Mouse (Mus musculus) midbrain, embryonic 14.5 days (tissue): ENCODE data around the gene Phospho1. TPM values are rescaled to one million over a fixed set of nuclear protein-coding genes. Genes with fewer than 3 reads are reported as not detected.

Source experiments
- ATAC-seq: fragments of 200-750 bp; cut with Nextera tagmentation; 2 replicates; pipeline ENCODE4 v1.8.0; 2017; ENCODE audit warnings: moderate number of reproducible peaks, moderate library complexity; ENCODE audit not compliant: low FRiP score, low TSS enrichment
- DNase-seq: peaks from one replicate; pipeline ENCODE4 v3.0.0-alpha.2; 2015
- H3K27ac ChIP-seq: fragments of 300-500 bp; sonication (generic); replicated peaks from 2 replicates; pipeline ENCODE4 v1.5.1; 2014; ENCODE audit warnings: mild to moderate bottlenecking, low read depth, low read length, moderate library complexity
- H3K27me3 ChIP-seq: fragments of 300-500 bp; sonication (generic); 2 replicates; pipeline ENCODE4 v1.6.1; 2014; ENCODE audit warnings: low read length, control low read depth, mixed read lengths; ENCODE audit not compliant: control insufficient read depth, insufficient read depth
- H3K36me3 ChIP-seq: fragments of 300-500 bp; sonication (generic); 2 replicates; pipeline ENCODE4 v1.6.1; 2014; ENCODE audit warnings: low read length, control low read depth; ENCODE audit not compliant: control insufficient read depth, insufficient read depth
- H3K4me1 ChIP-seq: fragments of 300-500 bp; sonication (generic); 2 replicates; pipeline ENCODE4 v1.6.1; 2014; ENCODE audit warnings: mild to moderate bottlenecking, antibody characterized with exemption, low read length, control low read depth; ENCODE audit not compliant: control insufficient read depth, insufficient read depth
- H3K4me2 ChIP-seq: fragments of 300-500 bp; sonication (generic); 2 replicates; pipeline ENCODE4 v1.6.1; 2014; ENCODE audit warnings: mild to moderate bottlenecking, low read length, moderate library complexity
- H3K4me3 ChIP-seq: fragments of 300-500 bp; sonication (generic); replicated peaks from 2 replicates; pipeline ENCODE4 v1.5.1; 2014; ENCODE audit warnings: low read depth, low read length
- H3K9ac ChIP-seq: fragments of 300-500 bp; sonication (generic); replicated peaks from 2 replicates; pipeline ENCODE4 v1.6.1; 2014; ENCODE audit warnings: mild to moderate bottlenecking, low read length, moderate library complexity
- H3K9me3 ChIP-seq: fragments of 300-500 bp; sonication (generic); 2 replicates; pipeline ENCODE4 v1.6.1; 2016; ENCODE audit warnings: low read length, control low read depth, mixed read lengths; ENCODE audit not compliant: control insufficient read depth
- WGBS: fragments of 180-500 bp; shearing (Covaris S2); extraction: QIAGEN DNeasy Blood & Tissue Kit; methylation state at CpG from one replicate; pipeline ENCODE4 v1.1.7; 2014; 5-methylcytosine and 5-hydroxymethylcytosine counted together
- polyA plus RNA-seq: library from polyadenylated mRNA; unstranded; fragments of >200 nt; fragmentation: Nextera tagmentation; extraction: Ambion mirVana; gene quantifications from 2 replicates; pipeline ENCODE4 v1.2.1, GENCODE M21; 2014

Phospho1 gene
- polyA plus RNA-seq, 1 experiment from 2014 or later, result 0.33 TPM

- WGBS, result 76% methylated on average over 11 of the region's 11 CpGs
- ATAC-seq (no peak), DNase-seq (no peak)
- Histone ChIP-seq H3K4me3 (no peak overlapping the region), H3K9ac (no peak overlapping the region), H3K4me2 (no peak overlapping the region), H3K27ac (no peak overlapping the region), H3K27me3 (peaks cover 84% of the 10 kb centered on the region), H3K36me3 (no peaks in the 10 kb centered on the region), H3K9me3 (no peaks in the 10 kb centered on the region), H3K4me1 (peaks cover 9% of the 10 kb centered on the region)
Measured at GRCm38 (mm10) chr11:95828181-95828964, 4.1 kb downstream of the Phospho1 start.

- Histone ChIP-seq H3K27me3 (peaks cover 90% of the 10 kb centered on the region), H3K4me2 (no peak overlapping the region), H3K36me3 (no peaks in the 10 kb centered on the region), H3K4me1 (peaks cover 9% of the 10 kb centered on the region), H3K4me3 (no peak overlapping the region), H3K27ac (no peak overlapping the region), H3K9ac (no peak overlapping the region), H3K9me3 (no peaks in the 10 kb centered on the region)
- no peak for ATAC-seq
- 30% methylated on average over 4 of the region's 4 CpGs for WGBS
- no peak for DNase-seq
Measured at GRCm38 (mm10) chr11:95829526-95830050, 5.3 kb downstream of the Phospho1 start.

GRCm38 (mm10) chr11:95830411-95831275, 6.3 kb downstream of the Phospho1 start:
- H3K4me3 ChIP-seq, result peak overlapping the region; percentile 26
- peak overlapping the region; percentile 41 for H3K4me2 ChIP-seq
- ATAC-seq, result no peak
- H3K9me3 ChIP-seq, result no peaks in the 10 kb centered on the region
- no peak overlapping the region for H3K27ac ChIP-seq
- H3K4me1 ChIP-seq, result peaks cover 9% of the 10 kb centered on the region
- 3% methylated on average over 80 of the region's 80 CpGs for WGBS
- H3K27me3 ChIP-seq, result peaks cover 90% of the 10 kb centered on the region
- DNase-seq, result peak; percentile 37
- H3K9ac ChIP-seq, result 0 out of 2 replicates have a peak overlapping the region, but pooled peaks have one; percentile 3
- no peaks in the 10 kb centered on the region for H3K36me3 ChIP-seq

- H3K4me2 ChIP-seq, result peak overlapping the region; percentile 41; the same call in 1 of the 2 replicates
- no peaks in the 10 kb centered on the region for H3K9me3 ChIP-seq
- H3K4me1 ChIP-seq, result peaks cover 9% of the 10 kb centered on the region
- H3K27ac ChIP-seq, result no peak overlapping the region
- H3K4me3 ChIP-seq, result peak overlapping the region; percentile 26; the same call in 1 of the 2 replicates
- ATAC-seq, result no peak
- H3K9ac ChIP-seq, result no peak overlapping the region
- 7% methylated on average over 10 of the region's 10 CpGs for WGBS
- H3K36me3 ChIP-seq, result no peaks in the 10 kb centered on the region
- H3K27me3 ChIP-seq, result peaks cover 96% of the 10 kb centered on the region
- DNase-seq, result no peak
Measured at GRCm38 (mm10) chr11:95831276-95831619, 6.9 kb downstream of the Phospho1 start.

- peaks cover 93% of the 10 kb centered on the region for H3K27me3 ChIP-seq
- peaks cover 9% of the 10 kb centered on the region for H3K4me1 ChIP-seq
- no peaks in the 10 kb centered on the region for H3K36me3 ChIP-seq
- no peaks in the 10 kb centered on the region for H3K9me3 ChIP-seq
- H3K4me3 ChIP-seq, result no peak overlapping the region
- no peak overlapping the region for H3K27ac ChIP-seq
- ATAC-seq (no peak), DNase-seq (no peak)
- 5% methylated on average over 15 of the region's 15 CpGs for WGBS
- H3K4me2 ChIP-seq, result no peak overlapping the region
- H3K9ac ChIP-seq, result no peak overlapping the region
Measured at GRCm38 (mm10) chr11:95831641-95832040, 7.3 kb downstream of the Phospho1 start.

GRCm38 (mm10) chr11:95832129-95833005, 8.1 kb downstream of the Phospho1 start:
- H3K4me2 ChIP-seq, result no peak overlapping the region
- no peaks in the 10 kb centered on the region for H3K36me3 ChIP-seq
- H3K27ac ChIP-seq, result no peak overlapping the region
- WGBS, result 34% methylated on average over 18 of the region's 18 CpGs
- H3K4me3 ChIP-seq, result no peak overlapping the region
- no peak overlapping the region for H3K9ac ChIP-seq
- DNase-seq (no peak), ATAC-seq (no peak)
- H3K4me1 ChIP-seq, result peaks cover 9% of the 10 kb centered on the region
- H3K27me3 ChIP-seq, result peaks cover 87% of the 10 kb centered on the region
- no peaks in the 10 kb centered on the region for H3K9me3 ChIP-seq

GRCm38 (mm10) chr11:95833006-95833570, 8.8 kb downstream of the Phospho1 start:
- Histone ChIP-seq H3K27me3 (peaks cover 83% of the 10 kb centered on the region), H3K4me1 (peaks cover 9% of the 10 kb centered on the region), H3K4me2 (no peak overlapping the region), H3K9ac (no peak overlapping the region), H3K27ac (no peak overlapping the region), H3K4me3 (no peak overlapping the region), H3K36me3 (no peaks in the 10 kb centered on the region), H3K9me3 (no peaks in the 10 kb centered on the region)
- 29% methylated on average over 8 of the region's 8 CpGs for WGBS
- no peak for DNase-seq
- ATAC-seq, result no peak

GRCm38 (mm10) chr11:95833631-95834142, 9.4 kb downstream of the Phospho1 start:
- H3K4me3 ChIP-seq, result no peak overlapping the region
- no peak overlapping the region for H3K27ac ChIP-seq
- peaks cover 9% of the 10 kb centered on the region for H3K4me1 ChIP-seq
- H3K4me2 ChIP-seq, result no peak overlapping the region
- H3K27me3 ChIP-seq, result peaks cover 77% of the 10 kb centered on the region
- ATAC-seq (no peak), DNase-seq (no peak)
- 5% methylated on average over 18 of the region's 18 CpGs for WGBS
- H3K9ac ChIP-seq, result no peak overlapping the region
- no peaks in the 10 kb centered on the region for H3K9me3 ChIP-seq
- H3K36me3 ChIP-seq, result no peaks in the 10 kb centered on the region
